Mouse (Mus musculus) hindbrain, postnatal 0 days (tissue): ENCODE results near the gene Zfp62. TPM values are rescaled to one million over a fixed set of nuclear protein-coding genes. Genes with fewer than 3 reads are reported as not detected.
"Not testable (repeated sequence)": the region's sequence is repeated elsewhere in the genome, so short reads cannot be mapped to it uniquely, and the experiment has no call there.

Experiments
- ATAC-seq: fragments of 200-750 bp; cut with Nextera tagmentation; 2 replicates; pipeline ENCODE4 v1.8.0; 2017; ENCODE audit warnings: mild to moderate bottlenecking, moderate TSS enrichment, moderate library complexity
- DNase-seq: peaks from one replicate; pipeline ENCODE4 v3.0.0-alpha.2; 2015; ENCODE audit warnings: low spot score
- H3K27ac ChIP-seq: fragments of 300-500 bp; sonication (generic); 2 replicates; pipeline ENCODE4 v1.5.1; 2014; ENCODE audit warnings: mild to moderate bottlenecking
- H3K27me3 ChIP-seq: fragments of 300-500 bp; sonication (generic); 2 replicates; pipeline ENCODE4 v1.6.1; 2014; ENCODE audit warnings: low read length, mixed read lengths; ENCODE audit not compliant: insufficient read depth
- H3K36me3 ChIP-seq: fragments of 300-500 bp; sonication (generic); 2 replicates; pipeline ENCODE4 v1.6.1; 2014; ENCODE audit warnings: low read length, mixed read lengths; ENCODE audit not compliant: insufficient read depth
- H3K4me1 ChIP-seq: fragments of 300-500 bp; sonication (generic); 2 replicates; pipeline ENCODE4 v1.6.1; 2014; ENCODE audit warnings: antibody characterized with exemption, low read length, mixed read lengths; ENCODE audit not compliant: insufficient read depth
- H3K4me2 ChIP-seq: fragments of 300-500 bp; sonication (generic); 2 replicates; pipeline ENCODE4 v1.6.1; 2014; ENCODE audit warnings: low read depth, mild to moderate bottlenecking, low read length, moderate library complexity, mixed read lengths
- H3K4me3 ChIP-seq: fragments of 300-500 bp; sonication (generic); 2 replicates; pipeline ENCODE4 v1.5.1; 2014; ENCODE audit warnings: low read length
- H3K9ac ChIP-seq: fragments of 300-500 bp; sonication (generic); replicated peaks from 2 replicates; pipeline ENCODE4 v1.6.1; 2014; ENCODE audit warnings: mild to moderate bottlenecking, low read length, moderate library complexity, mixed read lengths
- H3K9me3 ChIP-seq: fragments of 300-500 bp; sonication (generic); 2 replicates; pipeline ENCODE4 v1.6.1; 2016; ENCODE audit warnings: low read length, mixed read lengths
- CTCF ChIP-seq: IDR thresholded peaks from 2 replicates; pipeline ENCODE4 v1.5.1; 2016; ENCODE audit warnings: antibody characterized with exemption, control low read depth, low read depth
- WGBS: fragments of 180-500 bp; shearing (Covaris S2); extraction: QIAGEN DNeasy Blood & Tissue Kit; methylation state at CpG from one replicate; pipeline ENCODE4 v1.1.7; 2014; 5-methylcytosine and 5-hydroxymethylcytosine counted together
- polyA plus RNA-seq: library from polyadenylated mRNA; unstranded; fragments of >200 nt; fragmentation: Nextera tagmentation; extraction: Ambion mirVana; gene quantifications from 2 replicates; pipeline ENCODE4 v1.2.1, GENCODE M21; 2015
- total RNA-seq: library from RNA; depleted of rRNA; stranded (reverse); fragments of >200 nt; gene quantifications from 2 replicates; pipeline ENCODE4 v1.2.3, GENCODE M21; 2014; rRNA removed

Gene Zfp62
- total RNA-seq (20.2 and 25.0 TPM in 2 replicates), polyA plus RNA-seq (25.7 and 25.8 TPM in 2 replicates)

DNA sequence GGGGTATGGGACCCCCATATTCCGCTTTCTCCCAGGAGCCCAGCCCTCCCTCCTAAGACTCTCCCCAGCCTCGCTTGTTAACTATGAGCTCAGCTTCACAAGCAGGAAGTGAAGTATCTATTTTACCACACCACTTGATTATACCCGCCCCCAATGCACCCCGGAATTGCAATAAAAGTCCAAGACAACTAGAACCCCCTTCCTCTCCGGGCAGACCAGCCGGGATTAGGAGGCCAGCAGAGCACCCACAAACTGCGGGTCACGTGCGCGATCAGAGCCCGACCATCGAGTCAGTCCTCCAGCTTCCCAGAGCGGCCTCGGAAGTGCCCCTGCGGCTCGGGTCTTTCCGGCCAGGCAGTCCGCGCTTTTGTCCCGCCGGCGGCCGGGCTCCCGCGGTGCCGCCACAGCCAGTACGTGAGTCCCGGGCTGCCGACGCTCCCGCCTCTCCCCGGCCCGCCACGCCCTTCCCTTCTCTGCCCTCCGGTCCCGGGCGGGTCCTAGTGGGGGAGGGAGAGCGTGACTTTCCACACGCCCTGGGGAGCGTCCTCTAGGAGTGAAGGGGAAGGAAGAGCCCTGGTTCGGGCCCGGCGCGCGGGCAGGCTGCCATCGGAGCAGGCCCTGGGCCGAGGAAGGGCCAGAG lies at the start of gene Zfp62:
Gene Zfp62 (plus strand): TSS at position 164 of the 640 bp plus-strand sequence.
- peak; percentile 97 for DNase-seq
- ATAC-seq: peak; percentile 94
- WGBS: under 1% methylated on average over 37 of the region's 47 CpGs
- peaks cover 11% of the 10 kb centered on the region for H3K4me1 ChIP-seq
- no peak for TF ChIP-seq CTCF
- H3K9ac ChIP-seq: peak within 1 kb of the TSS; percentile 97
- H3K36me3 ChIP-seq: no peaks in the 10 kb centered on the region
- no peaks in the 10 kb centered on the region for H3K27me3 ChIP-seq
- peak within 1 kb of the TSS; percentile 97 for H3K27ac ChIP-seq
- no peaks in the 10 kb centered on the region for H3K9me3 ChIP-seq
- H3K4me3 ChIP-seq: peak within 1 kb of the TSS; percentile 92
- peak within 1 kb of the TSS; percentile 88 for H3K4me2 ChIP-seq

DNA sequence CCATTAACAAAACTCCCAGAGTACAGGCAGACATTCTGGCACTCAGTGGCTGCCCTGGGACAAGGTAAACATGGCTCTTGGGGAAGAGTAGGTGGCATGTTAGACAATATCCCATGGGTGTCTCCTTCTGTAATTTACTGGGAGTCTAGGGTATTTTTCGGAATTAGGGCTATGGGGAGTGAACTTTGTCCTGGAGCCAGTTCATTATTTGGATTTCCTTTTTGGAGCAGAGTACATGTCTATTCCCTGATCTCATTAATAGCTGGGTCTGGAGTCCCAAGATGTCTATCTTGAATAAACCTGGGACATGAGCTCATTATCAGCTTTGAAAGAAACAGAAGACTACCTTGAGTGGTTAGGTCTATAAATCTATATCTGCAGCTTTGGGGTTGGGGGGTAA lies 49.0 kb upstream of the Zfp62 start, which contains the start of gene Olfr1394:
Gene Olfr1394 (plus strand): TSS at position 301 of the 400 bp plus-strand sequence.
- DNase-seq (no peak), ATAC-seq (no peak)
- 90% methylated on average over 1 of the region's 1 CpGs for WGBS
- no peak within 1 kb of the TSS for H3K9ac ChIP-seq
- no peak within 1 kb of the TSS for H3K4me3 ChIP-seq
- no peak within 1 kb of the TSS for H3K4me2 ChIP-seq
- no peaks in the 10 kb centered on the region for H3K27me3 ChIP-seq
- no peak within 1 kb of the TSS for H3K27ac ChIP-seq
- no peaks in the 10 kb centered on the region for H3K36me3 ChIP-seq
- no peak for TF ChIP-seq CTCF
- H3K9me3 ChIP-seq: no peaks in the 10 kb centered on the region
- H3K4me1 ChIP-seq: no peaks in the 10 kb centered on the region

DNA sequence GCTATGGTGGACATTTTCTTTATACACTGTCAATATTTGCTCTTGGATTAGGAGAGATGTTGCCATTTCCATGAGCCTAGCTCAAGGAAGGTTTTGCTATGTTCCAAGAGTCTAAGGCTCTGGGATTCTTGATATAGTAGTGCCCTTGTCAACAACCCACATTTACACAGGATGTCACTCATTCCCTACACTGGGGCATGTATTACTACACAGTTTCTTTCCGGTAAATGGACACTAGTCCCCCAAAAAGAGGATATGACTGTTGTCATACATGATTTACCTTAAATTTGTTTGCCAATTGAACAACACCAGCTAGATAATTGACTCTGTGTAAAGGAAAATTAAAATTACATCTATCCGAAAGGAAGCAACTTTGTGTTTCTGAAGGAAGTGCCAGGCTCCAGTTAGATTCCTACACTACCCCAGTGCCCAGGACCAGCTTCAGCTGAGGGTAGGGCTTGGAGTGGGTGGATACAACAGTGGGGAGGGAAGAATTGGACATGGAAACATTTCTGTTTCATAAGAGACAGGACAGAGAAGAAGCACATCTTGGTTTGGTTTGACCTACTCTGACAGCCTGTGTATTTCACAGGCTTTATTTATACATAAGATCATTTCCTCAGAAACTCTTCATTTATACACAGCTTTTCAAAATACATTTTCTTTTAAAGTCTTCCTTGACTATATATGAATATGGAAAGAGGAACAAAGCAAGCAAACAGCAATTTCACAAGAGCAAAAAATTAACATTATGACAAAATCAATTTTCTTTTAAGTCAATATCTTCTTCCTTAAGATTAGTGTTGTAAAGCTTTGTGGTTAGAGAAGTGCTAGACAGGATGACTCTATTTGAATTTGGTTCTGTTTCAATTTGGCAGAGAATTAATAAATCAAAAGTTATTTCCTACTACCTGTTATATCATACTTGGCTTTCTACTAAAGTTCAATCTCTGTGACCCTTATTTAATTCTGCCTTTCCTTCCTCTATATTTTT lies 46.0 kb upstream of the Zfp62 start:
- H3K9me3 ChIP-seq: no peaks in the 10 kb centered on the region
- H3K9ac ChIP-seq: no peak overlapping the region
- no peak overlapping the region for H3K27ac ChIP-seq
- DNase-seq: no peak
- H3K4me3 ChIP-seq: no peak overlapping the region
- no peak for TF ChIP-seq CTCF
- ATAC-seq: no peak
- H3K27me3 ChIP-seq: no peaks in the 10 kb centered on the region
- 88% methylated on average over 2 of the region's 2 CpGs for WGBS
- no peaks in the 10 kb centered on the region for H3K4me1 ChIP-seq
- H3K4me2 ChIP-seq: no peak overlapping the region
- no peaks in the 10 kb centered on the region for H3K36me3 ChIP-seq

DNA sequence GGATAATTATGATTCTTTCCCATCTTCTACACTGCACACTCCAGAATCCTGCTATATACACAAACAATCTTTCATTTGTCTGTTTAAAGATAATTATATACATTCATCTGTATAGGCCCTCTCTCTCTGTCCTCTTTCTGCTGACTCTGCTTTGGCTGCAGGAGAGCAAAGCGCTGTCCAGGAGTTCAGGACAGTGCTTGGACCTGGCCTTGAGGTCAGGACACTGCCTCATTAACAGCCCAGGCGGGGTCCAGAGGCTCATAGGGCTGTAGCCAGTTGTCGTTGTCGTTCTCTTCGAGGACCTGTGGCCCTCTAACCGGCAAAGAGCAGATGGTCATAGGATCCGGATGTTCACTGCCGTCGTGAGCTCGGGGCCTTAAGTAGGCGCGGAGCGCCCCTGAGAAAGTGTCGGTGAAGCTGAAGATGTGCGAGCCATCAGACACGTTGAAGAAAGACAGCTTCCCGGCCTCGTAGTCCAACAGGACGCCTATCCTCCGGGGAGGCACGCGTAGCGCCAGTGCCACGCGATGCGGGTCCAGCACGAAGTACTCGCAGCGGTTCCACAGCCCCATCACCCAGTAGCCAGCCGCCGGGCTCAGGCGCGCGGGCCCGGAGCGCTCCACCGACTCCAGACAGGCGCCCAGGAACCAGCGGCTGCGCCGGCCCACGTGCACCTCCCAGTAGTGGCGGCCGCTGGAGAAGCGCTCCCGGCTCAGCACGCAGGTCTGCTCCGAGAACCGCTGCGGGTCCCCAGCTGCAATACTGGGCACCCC lies 34.1 kb upstream of the Zfp62 start:
- Histone ChIP-seq H3K9ac (0 out of 2 replicates have a peak overlapping the region, but pooled peaks have one; percentile 40), H3K36me3 (no peaks in the 10 kb centered on the region), H3K4me2 (peak overlapping the region; percentile 71), H3K4me1 (no peaks in the 10 kb centered on the region), H3K27me3 (no peaks in the 10 kb centered on the region), H3K4me3 (peak overlapping the region; percentile 40), H3K27ac (no peak overlapping the region), H3K9me3 (no peaks in the 10 kb centered on the region)
- ATAC-seq (peak; percentile 82), DNase-seq (peak; percentile 28)
- 6% methylated on average over 50 of the region's 50 CpGs for WGBS
- no peak; the same call in 1 of the 2 replicates for TF ChIP-seq CTCF

DNA sequence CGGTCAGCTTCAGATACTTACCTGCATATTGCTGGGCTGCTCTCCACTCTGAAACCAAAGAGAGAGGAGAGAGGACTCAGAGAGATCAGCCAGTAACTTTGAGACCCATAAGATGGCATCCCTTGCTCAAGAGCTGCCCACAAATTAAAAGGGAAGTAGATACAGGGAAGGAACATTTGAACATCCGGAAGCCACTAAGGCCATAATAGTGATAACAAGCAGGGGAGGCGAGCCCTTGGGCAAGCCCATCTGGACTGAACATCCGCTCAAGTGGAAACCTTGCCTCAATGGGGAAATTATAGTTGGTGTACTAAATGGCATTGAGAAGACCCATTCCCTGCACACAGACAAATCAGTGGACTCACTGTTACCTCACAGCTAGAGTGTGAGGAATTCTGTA lies 32.5 kb upstream of the Zfp62 start:
- WGBS: 91% methylated on average over 4 of the region's 4 CpGs
- no peak for TF ChIP-seq CTCF
- no peaks in the 10 kb centered on the region for H3K36me3 ChIP-seq
- H3K4me2 ChIP-seq: no peak overlapping the region
- no peak overlapping the region for H3K27ac ChIP-seq
- H3K4me1 ChIP-seq: no peaks in the 10 kb centered on the region
- DNase-seq (no peak), ATAC-seq (no peak)
- H3K9ac ChIP-seq: no peak overlapping the region
- H3K27me3 ChIP-seq: no peaks in the 10 kb centered on the region
- H3K4me3 ChIP-seq: no peak overlapping the region
- no peaks in the 10 kb centered on the region for H3K9me3 ChIP-seq

DNA sequence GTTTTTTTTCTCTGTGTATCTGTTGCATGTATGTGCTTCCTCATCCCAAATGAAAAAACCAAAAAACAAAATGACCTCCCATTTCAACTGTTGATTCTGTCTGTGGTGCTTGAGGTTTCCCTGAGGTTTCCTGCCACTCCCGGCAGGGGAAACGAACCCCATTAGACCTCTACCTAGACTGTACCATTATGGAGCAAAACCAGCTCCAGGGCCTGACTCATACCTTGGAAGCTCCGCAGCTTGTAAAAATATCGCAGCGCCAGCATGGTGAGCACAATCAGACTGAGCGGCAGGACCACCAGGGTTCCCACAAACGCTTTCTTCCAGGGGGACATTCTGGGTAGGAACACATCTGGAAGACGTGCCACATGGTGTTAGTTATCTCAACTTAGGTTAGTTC lies 27.7 kb upstream of the Zfp62 start:
- Histone ChIP-seq H3K4me2 (no peak overlapping the region), H3K9ac (no peak overlapping the region), H3K4me1 (no peaks in the 10 kb centered on the region), H3K9me3 (no peaks in the 10 kb centered on the region), H3K36me3 (no peaks in the 10 kb centered on the region), H3K27me3 (no peaks in the 10 kb centered on the region), H3K27ac (no peak overlapping the region), H3K4me3 (no peak overlapping the region)
- TF ChIP-seq CTCF: no peak
- WGBS: 93% methylated on average over 8 of the region's 8 CpGs
- ATAC-seq: no peak
- DNase-seq: no peak

DNA sequence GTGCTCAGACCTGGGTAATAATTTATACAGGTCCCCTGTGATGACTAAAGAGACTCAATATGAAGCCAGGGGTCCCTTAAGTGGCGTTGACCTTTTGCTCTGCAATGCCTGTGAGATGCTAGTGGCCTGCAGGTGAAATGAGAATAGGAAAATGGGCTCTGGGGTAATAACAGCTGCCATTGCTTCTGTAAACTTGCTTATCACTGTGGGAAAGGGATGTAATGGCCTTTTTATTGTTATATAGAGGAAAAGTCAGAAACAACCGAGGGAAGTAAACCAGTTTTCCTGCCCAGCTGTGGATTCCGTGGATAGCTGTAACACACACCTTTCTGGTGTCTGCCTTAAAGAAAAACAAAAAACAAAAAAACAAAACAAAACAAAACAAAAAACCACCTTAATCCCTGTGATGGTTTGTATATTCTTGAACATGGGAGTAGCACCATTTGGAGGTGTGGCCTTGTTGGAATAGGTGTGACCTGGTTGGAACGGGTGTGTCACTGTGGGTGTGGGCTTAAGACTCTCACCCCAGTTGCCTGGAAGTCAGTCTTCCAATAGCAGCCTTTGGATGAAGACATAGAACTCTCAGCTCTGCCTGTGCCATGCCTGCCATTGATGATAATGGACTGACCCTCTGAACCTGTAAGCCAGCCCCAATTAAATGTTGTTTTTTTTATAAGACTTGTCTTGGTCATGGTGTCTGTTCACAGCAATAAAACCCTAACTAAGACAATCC lies 26.9 kb upstream of the Zfp62 start:
- H3K27ac ChIP-seq, H3K36me3 ChIP-seq, DNase-seq, H3K27me3 ChIP-seq, H3K4me2 ChIP-seq, H3K9me3 ChIP-seq, ATAC-seq, H3K9ac ChIP-seq, H3K4me3 ChIP-seq, H3K4me1 ChIP-seq: not testable (repeated sequence)
- WGBS: 88% methylated on average over 4 of the region's 4 CpGs
